Mouse (Mus musculus) liver, postnatal 0 days (tissue): ENCODE data around the gene Sdhaf3.

Experiments
- CTCF ChIP-seq: sonication (generic); IDR thresholded peaks from 2 replicates; pipeline ENCODE4 v1.5.1; 2016; ENCODE audit warnings: antibody characterized with exemption, low read depth
- EP300 ChIP-seq: IDR thresholded peaks from 2 replicates; pipeline ENCODE4 v1.6.1; 2016; ENCODE audit warnings: antibody characterized with exemption, low read depth, mild to moderate bottlenecking

DNA sequence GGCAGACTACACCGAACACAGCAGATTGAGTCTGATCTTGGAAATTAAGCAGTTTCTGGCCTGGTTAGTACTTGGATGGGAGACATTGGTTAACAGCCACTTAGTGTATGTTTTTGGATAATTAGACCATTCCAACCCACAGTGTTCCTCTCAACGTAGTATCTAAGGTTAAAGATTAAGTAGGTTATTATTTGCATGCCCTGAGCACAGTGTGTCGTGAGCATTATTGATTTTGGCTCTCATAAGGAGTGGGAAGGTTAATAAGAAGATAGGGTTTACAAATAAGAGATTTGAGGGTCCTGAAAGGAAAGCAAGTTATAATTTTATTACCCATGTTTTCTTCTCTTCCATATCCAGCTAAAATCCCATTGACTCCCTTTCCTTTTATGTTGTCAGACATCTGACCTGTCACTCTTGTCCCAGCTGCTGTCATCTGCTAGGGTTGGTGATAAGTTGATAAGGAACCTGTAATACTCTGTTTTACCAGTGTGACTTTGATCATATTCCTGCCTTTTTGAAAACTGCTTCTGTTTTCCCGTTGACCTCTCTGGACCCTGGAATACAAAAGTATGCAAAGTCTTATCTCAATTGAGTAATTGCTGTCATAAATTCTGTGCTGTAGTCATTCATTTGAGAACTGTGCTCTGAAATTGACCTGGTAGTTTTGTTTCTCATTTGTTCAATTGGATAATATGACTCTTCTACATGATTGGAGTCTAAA, 41.6 kb downstream of the Sdhaf3 start:
- TF ChIP-seq CTCF (no peak), EP300 (no peak)
